Mouse (Mus musculus): ENCODE data around the gene 9530077C05Rik.

DNA sequence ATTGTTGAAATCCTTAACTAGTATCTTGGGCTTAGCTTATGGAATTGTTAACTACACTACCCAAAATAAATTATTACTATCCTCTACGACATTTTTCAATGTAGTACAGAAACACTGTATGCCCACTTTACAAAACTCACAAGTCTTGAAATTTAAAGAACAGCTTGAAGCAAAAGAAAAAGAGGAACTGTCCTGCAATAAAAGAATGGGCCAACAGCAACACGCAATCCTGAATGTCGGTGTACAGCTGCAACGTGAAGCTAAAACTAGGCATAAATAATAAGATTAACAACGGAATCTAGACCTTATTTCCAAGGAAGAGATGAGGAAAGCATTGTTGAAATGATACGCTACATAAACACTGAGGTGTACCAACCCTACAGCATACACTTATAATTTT lies 23.4 kb upstream of the 9530077C05Rik start:
- TF ChIP-seq POLR2A (IDR thresholded peaks at IDR 0.05; ENCODE audit: borderline replicate concordance, low read depth, low read length) (no peak), CTCF (IDR thresholded peaks at IDR 0.05; ENCODE audit: low read depth, low read length) (no peak)
